Mouse (Mus musculus) thymus, adult 18-20 months (tissue): ENCODE results near the gene Tbx4.

Source experiments
- DNase-seq, 2 experiments: peaks; one replicate each; pipeline ENCODE4 v3.0.0; 2022; ENCODE audit warnings: mixed read lengths in 2 of 2

The Tbx4 gene

DNA sequence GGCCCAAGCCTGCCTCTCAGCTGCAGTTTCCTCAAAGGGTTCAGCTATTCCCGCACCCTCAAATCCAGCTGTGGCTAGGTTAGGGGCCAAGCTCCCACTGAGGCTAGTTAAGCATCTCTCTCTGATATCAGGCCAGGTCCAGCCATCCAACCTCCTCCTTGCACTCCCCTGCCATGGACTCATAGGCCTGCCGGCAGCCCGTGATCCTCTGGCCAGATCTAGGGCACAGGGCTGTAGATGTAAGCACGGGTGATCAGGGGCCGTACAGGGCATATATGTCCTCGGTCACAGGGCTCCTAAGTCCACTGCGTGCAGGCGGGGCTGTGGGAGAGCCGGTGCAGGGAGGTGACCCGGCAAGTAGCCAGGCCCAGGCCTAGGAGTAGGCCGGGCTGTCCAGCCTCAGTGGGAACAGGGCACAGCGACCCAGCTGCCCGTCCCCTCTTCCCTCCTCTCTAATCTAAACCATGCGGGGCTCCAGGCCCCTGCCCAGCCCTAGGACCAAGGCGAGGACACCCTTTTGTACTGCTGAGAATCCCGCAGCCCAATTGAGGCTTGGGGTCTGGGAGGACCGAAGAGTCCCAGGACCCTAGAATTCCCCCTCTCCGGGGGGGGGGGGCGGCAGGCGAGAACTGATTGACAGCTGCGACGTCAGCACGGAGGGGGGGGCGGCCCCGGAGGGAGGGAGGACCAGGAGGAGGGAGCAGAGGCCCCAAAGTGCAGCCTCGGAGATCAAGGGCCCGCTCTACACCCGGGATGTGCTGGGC lies at the start of gene Tbx4:
TSS of gene Tbx4 (plus strand) at position 758 of the 764 bp plus-strand sequence.
- DNase-seq, result no peak

DNA sequence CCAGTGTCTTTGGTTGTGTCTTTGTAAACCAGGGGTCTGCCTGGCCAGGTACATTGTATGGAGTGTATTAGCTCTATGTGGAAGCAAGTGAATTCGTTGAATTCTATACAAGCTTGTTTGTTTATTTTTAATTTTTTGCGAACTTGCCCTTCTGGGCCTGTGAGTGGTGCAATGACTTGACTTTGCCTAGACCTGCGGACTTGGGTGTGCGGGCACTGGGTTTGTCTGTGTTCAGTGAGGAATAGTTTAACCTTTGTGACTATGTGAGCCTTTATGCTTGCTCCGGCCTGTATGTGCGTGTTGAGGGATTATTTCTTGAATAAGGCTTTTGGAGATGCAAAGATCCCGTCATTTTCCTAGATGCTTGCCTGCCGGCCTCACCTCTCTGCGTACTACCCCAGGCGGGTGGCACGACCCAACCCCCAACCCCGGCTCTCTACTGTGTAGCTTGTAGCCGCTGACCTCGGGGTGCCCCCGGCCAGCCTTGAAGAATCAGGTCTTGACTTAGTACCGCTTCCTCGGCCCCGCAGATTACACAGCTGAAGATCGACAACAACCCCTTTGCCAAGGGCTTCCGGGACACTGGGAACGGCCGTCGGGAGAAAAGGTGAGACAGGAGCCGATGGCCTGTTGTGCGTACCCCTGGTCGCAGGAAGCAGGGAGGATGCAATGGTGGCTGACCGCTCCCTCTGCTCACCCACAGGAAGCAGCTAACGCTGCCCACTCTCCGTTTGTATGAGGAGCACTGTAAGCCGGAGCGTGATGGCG lies 49.5 kb upstream of the Tbx4 start:
- DNase-seq, result no peak

DNA sequence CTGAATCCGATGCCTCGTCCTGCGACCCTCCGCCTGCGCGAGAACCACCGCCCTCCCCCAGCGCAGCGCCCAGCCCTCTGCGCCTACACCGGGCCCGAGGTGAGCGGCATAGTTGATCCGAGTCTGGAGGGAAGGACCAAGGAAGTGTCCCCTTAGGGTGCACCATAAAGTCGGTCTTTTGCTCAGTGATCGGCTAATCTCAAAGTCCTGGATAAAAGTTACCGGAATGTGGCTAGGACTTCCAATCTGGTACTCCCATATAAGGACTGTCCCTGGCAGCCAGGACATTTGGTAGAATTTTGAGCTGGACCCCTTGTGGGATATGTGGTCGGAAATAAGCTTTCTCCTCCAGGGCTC lies 49.0 kb upstream of the Tbx4 start:
- no peak for DNase-seq

- no peak for DNase-seq
These were observed 48.4 kb upstream of the Tbx4 start for GRCm38 (mm10) chr11:85837648-85838423.

DNA sequence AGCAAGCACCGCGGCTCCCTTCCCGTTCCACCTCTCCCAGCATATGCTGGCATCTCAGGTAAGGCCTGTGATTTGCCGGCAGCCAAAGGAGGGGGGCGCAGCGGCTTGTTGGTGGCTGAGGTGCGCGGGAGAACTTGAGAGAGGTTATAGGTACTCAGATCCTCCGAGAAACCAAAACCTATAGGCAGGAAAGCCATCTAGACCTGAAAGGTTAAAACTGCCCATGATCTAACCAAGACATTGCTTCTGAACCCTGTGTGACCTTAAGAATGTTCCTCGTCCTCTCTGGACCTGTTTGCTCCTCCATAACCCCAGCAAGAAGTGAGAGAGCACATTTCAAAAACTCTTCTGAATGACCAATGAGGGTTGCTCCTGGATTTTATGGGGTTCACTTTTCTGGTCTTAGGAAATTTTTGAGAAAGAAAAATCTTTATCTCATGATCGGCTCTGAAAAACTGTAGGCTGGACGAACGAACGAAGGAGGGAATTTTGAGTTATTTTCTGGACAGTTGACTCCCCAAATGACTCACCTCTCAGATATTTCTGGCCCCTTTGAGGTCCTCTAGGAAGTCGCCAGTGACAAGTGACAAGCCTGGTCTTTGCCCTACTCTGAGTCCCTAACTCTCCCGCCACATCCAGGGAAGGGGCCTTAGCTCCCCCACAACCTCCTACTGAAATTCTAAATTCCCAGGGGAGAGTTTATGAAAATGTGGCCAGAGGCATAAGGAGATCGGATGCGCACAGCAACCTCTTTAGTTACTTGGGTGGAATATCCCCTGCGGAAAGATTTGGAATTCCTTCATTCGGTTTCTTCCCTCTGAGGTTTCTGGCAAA lies 47.6 kb upstream of the Tbx4 start:
- no peak for DNase-seq

GRCm38 (mm10) chr11:85839258-85840030 lies 46.8 kb upstream of the Tbx4 start:
- no peak for DNase-seq

DNA sequence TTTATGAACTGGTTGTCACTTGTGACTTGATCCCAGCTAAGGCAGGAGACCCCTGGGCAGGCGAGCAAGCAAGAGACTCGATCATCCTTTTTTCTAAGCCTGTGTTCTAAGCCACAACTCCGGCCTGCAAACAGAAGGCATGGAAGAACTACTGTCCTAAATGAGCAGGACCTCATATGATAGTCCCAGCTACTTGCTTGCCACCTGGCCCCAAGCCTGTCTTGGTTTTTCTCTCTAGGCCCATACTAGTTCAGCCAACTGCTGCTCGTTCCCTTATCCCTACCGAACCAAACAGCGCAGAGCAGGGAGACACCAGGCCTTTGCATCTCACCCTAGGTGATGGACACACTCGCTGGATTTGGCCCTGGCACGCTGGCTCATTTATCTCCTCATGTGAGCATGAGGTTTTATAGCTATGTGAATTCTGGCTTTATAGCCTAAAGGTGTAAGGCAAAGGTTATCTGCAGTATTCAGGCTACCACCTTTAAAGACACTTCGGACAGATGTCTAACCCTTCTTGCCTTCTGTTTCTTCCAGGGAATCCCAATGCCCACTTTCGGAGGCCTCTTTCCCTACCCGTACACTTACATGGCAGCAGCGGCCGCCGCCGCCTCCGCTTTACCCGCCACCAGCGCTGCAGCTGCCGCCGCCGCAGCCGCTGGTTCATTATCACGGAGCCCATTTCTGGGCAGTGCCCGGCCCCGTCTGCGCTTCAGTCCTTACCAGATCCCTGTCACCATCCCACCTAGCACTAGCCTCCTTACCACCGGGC lies 46.0 kb upstream of the Tbx4 start:
- no peak for DNase-seq

GRCm38 (mm10) chr11:85840803-85841145 lies 45.4 kb upstream of the Tbx4 start:
- no peak for DNase-seq

- no peak for DNase-seq
These were observed 45.0 kb upstream of the Tbx4 start for GRCm38 (mm10) chr11:85841211-85841681.

- peak in 1 of 2 experiments; percentile 33 for DNase-seq
These were observed 44.2 kb upstream of the Tbx4 start for GRCm38 (mm10) chr11:85841980-85842379.

DNA sequence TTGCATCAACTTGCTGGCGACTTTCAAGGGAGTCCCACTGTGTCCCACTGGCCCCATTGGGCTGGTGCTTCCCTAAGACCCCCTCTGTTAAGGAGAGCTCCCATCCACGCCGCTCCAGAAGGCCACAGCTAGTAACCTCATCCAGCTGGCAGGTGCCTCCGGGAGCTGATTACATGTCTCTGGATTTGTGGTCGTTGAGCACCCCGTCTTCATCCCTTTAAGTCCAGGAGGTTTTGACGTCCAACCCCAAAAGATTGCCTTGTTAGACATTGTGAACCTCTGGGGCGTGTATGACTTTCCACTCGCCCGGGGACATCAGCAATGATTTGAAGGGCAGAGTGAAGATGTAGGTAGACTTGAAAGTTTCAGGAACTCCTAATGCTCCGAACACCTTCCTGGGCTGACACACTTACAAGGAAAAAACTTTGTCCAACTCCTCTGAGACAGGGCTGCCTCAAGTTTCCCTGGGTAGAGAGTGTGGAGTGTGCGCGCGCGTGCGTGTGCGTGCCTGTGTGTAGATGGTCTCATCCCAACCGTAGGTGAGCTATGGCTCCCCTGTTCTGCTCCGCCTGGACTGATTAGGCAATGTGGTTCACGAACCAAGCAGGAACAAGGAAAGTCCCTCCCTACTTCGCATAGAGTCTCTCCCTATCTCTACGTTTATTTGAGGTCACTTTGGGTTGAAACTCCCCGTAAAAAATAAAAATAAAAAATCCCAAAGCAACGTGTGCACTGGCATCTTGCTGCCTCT lies 43.5 kb upstream of the Tbx4 start:
- DNase-seq, result no peak

- DNase-seq, result no peak
These were observed 42.9 kb upstream of the Tbx4 start for GRCm38 (mm10) chr11:85843347-85843692.

GRCm38 (mm10) chr11:85844144-85844965 lies 41.9 kb upstream of the Tbx4 start:
- peak; percentile 39 to 47 for DNase-seq

- DNase-seq, result no peak
These were observed 41.3 kb upstream of the Tbx4 start for GRCm38 (mm10) chr11:85844971-85845370.

GRCm38 (mm10) chr11:85845921-85846320 lies 40.3 kb upstream of the Tbx4 start:
- DNase-seq, result no peak

GRCm38 (mm10) chr11:85846509-85846908 lies 39.7 kb upstream of the Tbx4 start:
- DNase-seq, result no peak

DNA sequence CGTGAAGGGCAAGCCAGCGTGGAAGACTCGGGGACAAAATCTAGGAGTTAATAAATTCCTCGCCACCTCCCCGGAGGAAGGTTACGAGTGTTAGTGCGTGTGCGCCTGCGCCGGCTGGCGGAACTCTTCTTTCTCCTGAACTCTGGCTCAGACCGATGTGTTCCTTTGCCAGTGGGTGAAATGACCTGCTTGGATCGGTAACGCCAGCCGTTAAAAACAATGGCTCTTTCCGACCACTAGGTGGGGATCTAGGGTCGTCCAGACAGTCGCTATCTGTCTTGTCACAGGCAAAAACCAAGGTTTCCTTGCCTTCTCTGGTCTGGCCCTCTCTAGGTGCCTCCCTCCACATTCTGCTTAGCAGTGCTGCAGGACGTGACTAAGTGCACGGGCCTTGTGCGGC lies 37.2 kb upstream of the Tbx4 start:
- no peak for DNase-seq

DNA sequence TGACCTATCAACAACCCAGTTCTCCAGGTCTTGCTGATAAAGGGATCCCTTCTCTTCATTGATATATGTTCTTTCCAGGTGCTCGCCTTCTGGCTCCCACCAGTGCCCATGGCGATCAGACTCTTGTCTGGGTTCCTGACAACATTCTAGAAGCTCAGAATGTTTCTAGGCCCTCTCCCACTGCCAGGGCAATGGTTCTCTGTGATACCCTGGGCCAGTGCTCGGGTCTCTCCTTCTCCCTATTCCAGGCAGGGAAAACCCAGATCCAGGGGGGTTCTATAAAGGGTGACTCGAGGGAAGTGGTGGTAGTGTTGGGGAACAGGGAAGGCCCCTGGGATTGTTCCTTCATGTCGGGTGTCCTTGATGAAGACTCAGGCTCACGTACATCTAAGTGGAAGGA lies 36.0 kb upstream of the Tbx4 start, which contains the start of gene Gm11444:
TSS of gene Gm11444 (minus strand) at position 101 of the 400 bp plus-strand sequence.
- no peak for DNase-seq

GRCm38 (mm10) chr11:85850758-85851157 lies 35.5 kb upstream of the Tbx4 start:
- no peak for DNase-seq
